Mouse (Mus musculus): ENCODE results near the gene Tnks2.

- no peak for TF ChIP-seq CTCF (IDR thresholded peaks at IDR 0.05; ENCODE audit: borderline replicate concordance, insufficient read depth, low read length)
- peak; percentile 80 for TF ChIP-seq POLR2A (IDR thresholded peaks at IDR 0.05; ENCODE audit: low read depth, low read length)
These were observed at the start of gene Tnks2 for GRCm38 (mm10) chr19:36833788-36834531.

Data from embryonic fibroblast, embryonic 13.5 days (primary cell).